Mouse (Mus musculus): ENCODE results near the gene Gm17174. TPM values are rescaled to one million over a fixed set of nuclear protein-coding genes. Genes with fewer than 3 reads are reported as not detected.
"Not testable (repeated sequence)": the region's sequence is repeated elsewhere in the genome, so short reads cannot be mapped to it uniquely, and the experiment has no call there.

The Gm17174 gene
- polyA plus RNA-seq (2012; rRNA removed) = not detected in 2 replicates

DNA sequence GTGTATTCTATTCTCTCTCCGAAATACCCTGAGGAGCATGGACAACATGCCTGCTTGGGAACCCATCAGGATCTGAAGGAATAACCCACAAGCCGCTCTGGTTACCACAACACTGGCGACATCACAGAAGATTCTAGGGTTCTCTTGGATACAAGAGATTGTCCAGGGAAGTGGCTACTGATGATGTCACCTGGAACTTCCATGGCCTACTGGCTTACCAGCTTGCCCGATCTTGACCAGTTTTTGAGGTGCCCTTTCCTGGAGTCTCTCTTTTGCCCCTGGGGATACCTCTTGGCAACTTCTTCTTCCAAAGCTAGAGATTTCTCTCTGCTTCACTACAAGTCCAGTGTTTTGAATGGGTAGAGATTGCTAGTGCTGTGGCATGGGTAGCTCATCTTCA is at the start of gene Gm17174:
Gm17174 (minus strand) TSS at position 101 of the 400 bp plus-strand sequence.
- H3K4me3 ChIP-seq (replicated peaks; ENCODE audit: extremely low read depth, low read depth, low read length); DNase-seq; H3K4me1 ChIP-seq (ENCODE audit: control insufficient read depth, insufficient read depth, low read length): not testable (repeated sequence)
- WGBS = 83% methylated on average over 4 of the region's 4 CpGs

DNA sequence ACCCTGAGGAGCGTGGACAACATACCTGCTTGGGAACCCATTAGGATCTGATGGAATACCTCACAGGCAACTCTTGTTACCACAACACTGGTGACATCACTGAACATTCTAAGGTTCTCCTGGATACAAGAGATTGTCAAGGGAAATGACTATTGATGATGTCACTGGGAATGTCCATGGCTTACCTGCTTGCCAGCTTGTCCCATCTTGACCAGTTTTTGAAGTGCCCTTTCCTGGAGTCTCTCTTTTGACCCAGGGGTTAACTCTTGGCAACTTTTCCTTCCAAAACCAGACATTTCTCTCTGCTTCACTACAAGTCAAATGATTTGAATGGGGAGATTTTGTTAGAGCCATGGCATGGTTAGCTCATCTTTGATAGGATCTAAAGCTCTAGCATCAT is 43.6 kb upstream of the Gm17174 start, which contains the start of gene Gm4181:
Gm4181 (minus strand) TSS at position 101 of the 400 bp plus-strand sequence.
- not testable (repeated sequence) for DNase-seq; H3K4me3 ChIP-seq (replicated peaks; ENCODE audit: extremely low read depth, low read depth, low read length); H3K4me1 ChIP-seq (ENCODE audit: control insufficient read depth, insufficient read depth, low read length)
- 67% methylated on average over 1 of the region's 1 CpGs for WGBS

DNA sequence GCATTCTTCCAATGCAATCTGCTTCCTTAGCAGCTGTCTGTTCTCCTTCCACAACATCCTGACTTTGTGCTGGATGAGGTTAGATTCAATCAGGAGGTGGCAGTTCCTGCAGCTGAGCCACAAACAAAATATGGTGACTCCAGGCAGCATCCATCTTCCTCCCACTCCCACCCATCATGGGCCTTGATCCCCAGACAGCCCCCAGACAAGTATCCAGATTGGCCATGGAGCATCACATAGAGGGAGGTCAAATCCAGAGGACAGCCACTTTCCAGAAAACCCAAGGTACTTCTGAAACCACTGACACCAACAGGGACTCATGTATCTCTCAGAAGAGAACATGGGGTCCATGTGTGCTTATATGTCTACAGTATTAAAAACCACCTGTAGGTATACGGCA is 40.5 kb upstream of the Gm17174 start:
- not testable (repeated sequence) for H3K4me1 ChIP-seq (ENCODE audit: control insufficient read depth, insufficient read depth, low read length); H3K4me3 ChIP-seq (replicated peaks; ENCODE audit: extremely low read depth, low read depth, low read length)
- WGBS = 92% methylated on average over 1 of the region's 1 CpGs
- DNase-seq = peak; percentile 7

DNA sequence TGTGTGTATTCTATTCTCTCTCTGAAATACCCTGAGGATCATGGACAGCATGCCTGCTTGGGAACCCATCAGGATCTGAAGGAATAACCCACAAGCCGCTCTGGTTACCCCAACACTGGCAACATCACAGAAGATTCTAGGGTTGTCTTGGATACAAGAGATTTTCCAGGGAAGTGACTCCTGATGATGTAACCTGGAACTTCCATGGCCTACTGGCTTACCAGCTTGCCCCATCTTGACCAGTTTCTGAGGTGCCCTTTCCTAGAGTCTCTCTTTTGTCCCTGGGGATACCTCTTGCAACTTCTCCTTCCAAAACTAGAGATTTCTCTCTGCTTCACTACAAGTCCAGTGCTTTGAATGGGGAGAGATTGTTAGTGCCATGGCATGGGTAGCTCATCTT is 19.3 kb upstream of the Gm17174 start, which contains the start of gene Gm17078:
Gm17078 (minus strand) TSS at position 101 of the 400 bp plus-strand sequence.
- H3K4me3 ChIP-seq (replicated peaks; ENCODE audit: extremely low read depth, low read depth, low read length) = no peak within 1 kb of the TSS
- WGBS = 73% methylated on average over 1 of the region's 1 CpGs
- no peaks in the 10 kb centered on the region for H3K4me1 ChIP-seq (ENCODE audit: control insufficient read depth, insufficient read depth, low read length)
- DNase-seq = no peak
- TF ChIP-seq POLR2A (IDR thresholded peaks at IDR 0.05; ENCODE audit: borderline replicate concordance, extremely low read depth, low read depth, low read length) (no peak), CTCF (IDR thresholded peaks at IDR 0.05; ENCODE audit: insufficient read depth, low read length) (no peak)

DNA sequence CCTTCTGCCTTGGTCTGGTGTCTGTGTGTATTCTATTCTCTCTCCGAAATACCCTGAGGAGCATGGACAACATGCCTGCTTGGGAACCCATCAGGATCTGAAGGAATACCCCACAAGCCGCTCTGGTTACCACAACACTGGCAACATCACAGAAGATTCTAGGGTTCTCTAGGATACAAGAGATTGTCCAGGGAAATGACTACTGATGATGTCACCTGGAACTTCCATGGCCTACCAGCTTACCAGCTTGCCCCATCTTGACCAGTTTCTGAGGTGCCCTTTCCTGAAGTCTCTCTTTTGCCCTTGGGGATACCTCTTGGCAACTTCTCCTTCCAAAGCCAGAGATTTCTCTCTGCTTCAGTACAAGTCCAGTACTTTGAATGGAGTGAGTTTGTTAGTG is 18.0 kb downstream of the Gm17174 start, which contains the start of gene Gm17175:
Gm17175 (minus strand) TSS at position 101 of the 400 bp plus-strand sequence.
- 79% methylated on average over 2 of the region's 2 CpGs for WGBS
- not testable (repeated sequence) for DNase-seq; H3K4me3 ChIP-seq (replicated peaks; ENCODE audit: extremely low read depth, low read depth, low read length); H3K4me1 ChIP-seq (ENCODE audit: control insufficient read depth, insufficient read depth, low read length)

DNA sequence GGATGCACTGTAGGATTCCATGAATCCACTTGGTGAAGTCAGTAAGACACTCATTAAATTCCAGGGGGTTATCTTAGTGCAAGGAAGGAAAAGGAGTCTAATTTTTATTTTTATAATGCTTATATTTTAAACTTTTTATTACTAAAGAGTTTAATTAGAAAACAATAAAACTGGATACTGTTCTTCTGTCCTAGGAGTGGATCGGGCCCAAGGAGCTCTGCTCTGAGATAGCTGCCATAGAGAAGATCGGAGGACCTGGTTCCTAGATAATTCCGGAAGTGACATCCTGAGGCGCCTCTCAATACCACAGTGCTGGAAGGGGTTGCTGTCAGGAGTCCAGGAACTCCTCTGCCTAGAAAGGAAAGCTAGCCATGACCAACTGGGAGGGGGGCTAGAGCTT is 39.4 kb downstream of the Gm17174 start, which contains the start of gene Gm5622:
Gm5622 (plus strand) TSS at position 301 of the 400 bp plus-strand sequence.
- H3K4me1 ChIP-seq (ENCODE audit: control insufficient read depth, insufficient read depth, low read length) = no peaks in the 10 kb centered on the region
- WGBS = 86% methylated on average over 4 of the region's 4 CpGs
- H3K4me3 ChIP-seq (replicated peaks; ENCODE audit: extremely low read depth, low read depth, low read length) = no peak within 1 kb of the TSS
- no peak for DNase-seq
- TF ChIP-seq POLR2A (IDR thresholded peaks at IDR 0.05; ENCODE audit: borderline replicate concordance, extremely low read depth, low read depth, low read length) (no peak), CTCF (IDR thresholded peaks at IDR 0.05; ENCODE audit: insufficient read depth, low read length) (no peak)

Other genes starting within 250 kb of the Gm17174 start
- not detected in 2 replicates for gene Gm7247, start 230.4 kb downstream of the Gm17174 start, polyA plus RNA-seq (2012; rRNA removed)
- not detected in 2 replicates for gene Vmn2r88, start 181.3 kb downstream of the Gm17174 start, polyA plus RNA-seq (2012; rRNA removed)
- gene Vmn2r89, start 140.3 kb downstream of the Gm17174 start, polyA plus RNA-seq (2012; rRNA removed) = not detected in 2 replicates
- gene Gm5622, start 39.3 kb downstream of the Gm17174 start, polyA plus RNA-seq (2012; rRNA removed) = not detected in 2 replicates
- gene Gm17175, start 18.1 kb downstream of the Gm17174 start, polyA plus RNA-seq (2012; rRNA removed) = not detected in 2 replicates
- gene Gm17078, start 19.2 kb upstream of the Gm17174 start, polyA plus RNA-seq (2012; rRNA removed) = not detected in 2 replicates
- not detected in 2 replicates for gene Gm4181, start 43.5 kb upstream of the Gm17174 start, polyA plus RNA-seq (2012; rRNA removed)
- gene Gm17079, start 103.3 kb upstream of the Gm17174 start, polyA plus RNA-seq (2012; rRNA removed) = not detected in 2 replicates
- gene Gm5800, start 125.0 kb upstream of the Gm17174 start, polyA plus RNA-seq (2012; rRNA removed) = not detected in 2 replicates
- gene Ang4, start 181.5 kb upstream of the Gm17174 start, polyA plus RNA-seq (2012; rRNA removed) = not detected in 2 replicates
- not detected in 2 replicates for gene AY358078, start 207.9 kb upstream of the Gm17174 start, polyA plus RNA-seq (2012; rRNA removed)

Measured in lung, adult 2 months (tissue).